Mouse (Mus musculus): ENCODE results near the gene Hoxb8.
A peak's percentile ranks its signal among the peaks of the same experiment; 100 is the strongest.

Gene Hoxb8

DNA sequence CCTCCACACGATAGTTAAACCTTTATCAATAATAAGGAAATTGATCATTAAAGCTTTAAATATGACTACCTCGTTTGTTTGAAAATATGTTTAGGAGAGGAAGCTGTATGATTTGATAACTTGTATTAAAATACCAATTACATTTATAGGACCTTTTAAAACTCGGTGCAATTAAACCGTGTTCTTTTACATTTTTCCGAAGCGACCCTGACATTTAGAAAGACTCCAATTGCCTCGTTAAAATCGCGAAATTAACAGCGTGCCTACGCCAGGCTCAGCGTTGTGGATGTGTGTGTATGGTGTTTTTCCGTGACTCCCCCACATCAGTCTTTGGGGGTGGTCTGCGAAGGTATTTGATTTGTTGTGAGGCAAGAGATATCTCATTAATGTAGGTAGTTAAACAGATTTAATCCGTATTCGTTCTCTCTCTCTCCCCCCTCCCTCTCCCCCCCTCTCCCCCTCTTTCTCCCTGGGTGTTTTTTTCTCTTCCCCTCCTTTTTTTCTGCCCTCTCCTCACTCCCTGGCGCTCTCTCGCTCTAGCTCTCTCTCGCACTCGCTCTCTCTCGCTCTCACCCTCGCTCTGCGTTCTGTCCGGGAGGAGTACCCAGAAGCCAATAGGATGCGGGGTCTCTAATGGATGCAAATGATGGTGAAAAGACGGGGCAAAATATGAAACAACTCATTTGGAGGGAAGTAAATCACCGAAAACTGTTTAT is at the start of gene Hoxb8:
Gene Hoxb8, plus strand, starts transcription at position 51 of the 716 bp plus-strand sequence.
- DNase-seq = no peak

- peak; percentile 5 for DNase-seq
Observed at GRCm38 (mm10) chr11:96234906-96235305, 46.8 kb upstream of the Hoxb8 start.

- peak; percentile 8 for DNase-seq
Observed at GRCm38 (mm10) chr11:96240211-96240610, 41.5 kb upstream of the Hoxb8 start.

- DNase-seq = no peak
Observed at GRCm38 (mm10) chr11:96250901-96251300, 30.8 kb upstream of the Hoxb8 start.

- DNase-seq = no peak
Observed at GRCm38 (mm10) chr11:96251480-96252031, 30.1 kb upstream of the Hoxb8 start.

DNA sequence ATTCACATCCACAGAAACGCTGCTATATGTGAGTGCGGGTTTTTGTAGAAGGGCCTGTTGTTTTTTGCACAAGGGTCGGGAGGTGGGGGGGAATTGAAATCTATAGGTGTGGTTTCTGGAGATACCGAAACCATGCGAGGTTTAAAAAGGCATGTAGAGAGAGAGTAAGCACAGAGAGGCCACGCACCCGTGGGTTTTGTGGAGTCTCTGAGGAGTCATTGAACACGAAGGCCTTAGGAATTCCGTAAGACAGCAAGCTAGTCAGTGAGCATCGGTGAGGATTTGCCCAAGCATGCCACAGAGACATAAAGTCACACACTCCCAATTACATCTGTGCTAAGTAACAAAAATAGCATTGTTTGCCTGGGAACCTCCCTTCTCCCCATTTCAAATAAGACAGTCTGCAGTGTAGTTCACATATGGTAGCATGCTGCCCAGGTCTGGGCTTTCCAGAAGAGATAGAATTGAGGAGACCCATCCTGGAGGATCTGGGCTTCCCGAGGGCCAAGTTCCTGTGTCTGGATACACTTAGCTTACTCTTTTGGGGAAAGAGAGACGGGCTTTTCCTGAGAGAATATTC is 29.1 kb upstream of the Hoxb8 start:
- DNase-seq = no peak

DNA sequence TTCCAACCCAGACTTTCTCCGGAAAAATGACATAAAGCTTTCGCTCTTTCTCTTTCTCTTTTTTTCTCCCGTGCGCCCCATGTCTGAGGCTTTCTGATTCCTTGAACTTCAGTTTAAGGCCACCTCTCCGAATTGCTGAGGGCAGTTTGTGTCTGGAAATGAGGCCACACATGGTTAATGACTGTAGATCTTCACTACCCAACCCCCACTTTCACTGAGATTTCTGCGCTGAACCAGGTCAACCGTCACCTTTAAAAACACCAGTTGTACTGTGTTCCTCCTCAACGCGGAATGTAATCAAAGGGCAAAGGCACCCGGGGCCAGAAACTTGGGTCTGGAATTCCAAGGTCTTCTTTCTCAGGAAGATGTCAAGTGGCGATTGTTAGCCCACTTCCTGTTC is 27.5 kb upstream of the Hoxb8 start:
- no peak for DNase-seq

DNA sequence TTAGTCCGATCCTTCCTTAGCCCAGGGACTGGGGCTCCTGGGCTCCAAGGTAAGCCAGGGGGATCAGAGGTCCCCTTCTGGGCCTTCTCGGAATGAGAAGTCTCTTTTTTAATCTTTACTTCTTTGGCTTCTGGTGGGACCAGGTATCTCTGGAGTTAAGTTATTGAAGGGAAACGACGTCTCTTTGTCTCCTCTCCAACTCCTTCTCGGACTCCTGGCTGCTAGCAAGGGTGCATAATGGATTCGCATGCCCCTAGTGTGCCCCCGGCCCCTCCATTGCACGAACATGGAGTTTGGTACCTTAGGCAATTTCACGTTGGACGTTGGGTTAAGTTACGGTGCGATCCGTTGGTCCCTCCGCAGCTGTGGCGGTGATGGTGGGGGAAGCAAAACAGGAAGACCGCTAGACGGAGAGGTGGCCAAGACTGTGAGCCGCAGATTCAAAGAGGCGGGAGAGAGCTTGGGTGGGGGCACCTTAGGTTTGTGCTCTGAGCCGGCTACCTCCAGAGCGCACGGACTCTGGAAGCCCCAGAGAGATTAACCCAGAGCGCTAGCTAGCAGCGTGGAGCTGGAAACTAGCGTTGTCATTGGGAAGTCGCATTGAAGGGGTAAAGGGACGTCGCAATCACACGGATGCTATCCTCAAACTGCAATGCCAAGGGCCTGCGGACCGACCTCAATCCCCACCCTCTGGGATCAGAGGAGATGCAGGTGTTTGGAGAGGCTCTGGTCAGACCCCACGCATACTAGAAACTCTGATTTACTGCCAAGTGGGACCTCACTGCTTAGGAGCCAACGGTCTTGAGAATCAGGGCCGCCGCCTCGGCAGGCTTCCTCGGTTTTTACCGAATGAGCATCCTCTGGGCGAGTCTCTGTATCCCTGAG is 26.4 kb upstream of the Hoxb8 start:
- DNase-seq = no peak

DNA sequence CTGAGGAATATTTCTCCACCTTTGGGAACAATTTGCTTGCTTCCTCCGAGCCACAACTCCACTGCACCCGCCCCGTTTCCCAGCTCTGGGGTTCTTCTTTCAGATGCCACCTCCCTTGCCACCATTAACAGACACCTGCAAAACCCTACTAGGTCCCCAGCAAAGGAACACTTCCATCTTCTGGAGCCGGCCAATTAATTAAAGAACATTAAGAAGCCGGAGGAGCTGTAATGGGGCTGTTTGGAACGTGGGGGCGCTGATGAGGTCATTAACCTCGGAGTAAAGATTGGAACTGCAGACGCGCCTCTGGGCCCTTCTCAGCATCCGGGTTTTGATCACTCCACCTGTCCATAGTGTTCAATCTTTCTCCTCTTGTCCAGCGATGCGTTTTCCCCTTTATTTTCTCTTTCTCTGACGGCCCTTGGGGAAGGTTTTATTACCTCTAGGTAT is 25.7 kb upstream of the Hoxb8 start:
- no peak for DNase-seq

DNA sequence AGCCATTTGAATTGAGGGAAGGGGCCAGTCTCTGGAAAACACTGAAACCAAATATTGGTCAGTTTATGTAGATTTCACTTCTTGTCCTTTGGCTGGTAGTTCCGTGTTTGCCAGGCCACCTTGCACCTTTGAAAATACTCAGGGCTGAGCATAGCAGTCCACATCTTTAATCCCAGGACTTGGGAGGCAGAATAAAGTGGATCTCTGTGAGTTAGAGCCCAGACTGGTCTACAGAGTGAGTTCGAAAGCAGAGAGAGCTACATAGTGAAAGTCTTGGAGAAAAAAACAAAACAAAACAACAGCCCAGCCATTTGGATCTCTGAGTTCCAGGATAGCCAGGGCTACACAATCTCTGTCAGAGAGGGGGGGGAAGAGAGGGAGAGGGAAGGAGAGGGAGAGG is 24.6 kb upstream of the Hoxb8 start:
- no peak for DNase-seq

DNA sequence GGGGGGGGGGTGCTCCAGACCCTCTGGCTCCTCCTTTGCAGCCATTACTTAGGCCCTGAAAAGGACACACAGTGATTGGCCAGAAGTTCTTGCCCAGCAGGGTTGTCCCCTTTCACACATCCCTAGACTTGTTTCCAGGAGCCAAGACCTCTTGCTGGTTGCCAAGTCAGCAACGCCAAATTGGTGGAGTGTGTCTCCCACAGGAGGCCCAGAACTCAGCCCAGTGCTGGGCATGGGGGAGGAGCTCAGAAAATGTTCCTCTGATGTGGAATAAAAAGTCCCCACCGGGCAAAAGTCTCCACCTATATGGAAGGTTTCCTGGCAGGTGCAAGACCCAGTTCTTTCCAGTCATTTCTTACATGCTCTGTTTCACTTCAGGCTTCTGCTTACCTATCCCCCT is 22.7 kb upstream of the Hoxb8 start:
- no peak for DNase-seq

DNA sequence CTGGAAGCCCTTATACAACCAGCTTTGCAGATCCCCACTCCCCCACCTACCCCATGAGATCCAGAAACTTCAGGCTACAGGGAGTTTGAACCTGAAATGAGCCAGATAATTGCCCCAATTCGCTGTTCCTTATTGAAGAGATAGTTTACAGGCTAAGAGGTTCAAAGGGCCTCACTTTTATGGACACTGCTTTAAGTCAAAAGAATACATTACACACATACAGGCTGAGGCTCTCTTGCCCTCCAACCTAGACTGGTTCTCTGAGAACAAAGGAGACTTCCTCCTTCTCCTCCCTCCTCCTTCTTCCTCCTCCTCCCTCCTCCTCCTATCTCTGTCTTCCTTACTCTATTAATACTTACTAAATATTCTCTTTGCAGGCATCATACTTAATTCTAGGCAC is 22.2 kb upstream of the Hoxb8 start:
- no peak for DNase-seq

GRCm38 (mm10) chr11:96260310-96260970 is 21.3 kb upstream of the Hoxb8 start:
- no peak for DNase-seq

- DNase-seq = no peak
Observed at GRCm38 (mm10) chr11:96261323-96261890, 20.3 kb upstream of the Hoxb8 start.

DNA sequence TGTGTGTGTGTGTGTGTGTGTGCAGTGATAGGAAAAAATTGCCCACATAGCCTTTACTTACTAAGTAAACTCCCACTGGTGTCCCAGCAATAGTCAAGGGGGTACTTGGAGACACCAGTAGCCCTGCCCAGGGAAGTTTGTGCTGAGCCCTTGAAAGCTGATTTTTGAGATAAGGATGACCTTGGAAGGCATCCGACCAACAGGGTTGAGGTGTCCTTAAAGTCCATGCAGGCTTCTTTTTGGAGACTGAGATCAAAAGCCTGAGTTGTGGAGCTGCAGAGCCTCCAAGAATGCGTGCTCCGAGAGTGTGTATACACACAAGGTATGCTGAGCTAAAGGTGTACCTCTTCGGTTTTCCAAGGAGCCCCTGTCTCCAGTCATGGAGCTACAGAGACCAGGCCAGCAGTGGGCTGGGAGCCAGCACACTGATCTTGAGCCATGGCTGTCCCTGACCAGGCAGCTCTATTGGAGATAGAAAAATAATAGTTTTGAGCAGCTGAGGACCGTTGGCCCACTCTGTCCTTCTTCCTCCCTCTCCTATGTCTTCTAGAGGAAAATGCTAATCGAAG is 19.4 kb upstream of the Hoxb8 start:
- DNase-seq = no peak

DNA sequence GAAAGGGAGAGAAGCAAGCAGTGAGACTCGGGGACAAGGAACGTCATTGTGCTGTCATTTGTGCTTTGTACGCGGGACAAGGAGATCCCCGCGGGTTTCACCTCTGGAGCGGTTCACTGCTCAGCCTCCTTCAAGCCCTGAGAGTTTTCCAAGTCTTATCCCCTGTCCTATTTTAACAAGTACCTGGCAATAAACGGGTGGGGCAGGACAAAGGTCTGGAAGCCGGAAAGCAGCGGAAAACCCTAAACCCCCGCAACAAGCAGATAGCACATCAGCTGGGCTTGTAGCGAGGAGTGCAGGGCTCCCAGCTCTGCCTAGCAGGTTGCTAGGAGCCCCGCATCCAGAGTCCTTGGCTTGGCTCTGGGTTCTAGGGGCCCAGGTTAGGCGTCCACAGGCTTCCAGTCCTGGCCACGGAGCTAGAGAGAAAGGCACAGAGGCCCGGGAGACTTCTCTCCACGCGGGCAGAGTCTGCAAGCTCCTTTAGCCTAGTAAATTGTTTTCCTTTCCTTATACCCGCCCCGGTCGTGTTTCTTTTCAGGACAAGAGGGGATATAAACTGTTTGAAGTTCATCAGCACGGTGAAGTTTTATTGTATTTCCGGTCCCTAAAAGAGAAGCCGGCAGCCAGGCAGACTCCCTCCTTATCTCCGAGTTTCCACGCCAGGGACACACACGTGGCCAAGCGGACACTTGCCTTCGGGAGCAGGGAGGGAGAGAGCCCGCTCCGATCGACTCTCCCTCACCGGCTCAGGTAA is 17.9 kb upstream of the Hoxb8 start:
- no peak for DNase-seq

- DNase-seq = no peak
Observed at GRCm38 (mm10) chr11:96264390-96265020, 17.2 kb upstream of the Hoxb8 start.

DNA sequence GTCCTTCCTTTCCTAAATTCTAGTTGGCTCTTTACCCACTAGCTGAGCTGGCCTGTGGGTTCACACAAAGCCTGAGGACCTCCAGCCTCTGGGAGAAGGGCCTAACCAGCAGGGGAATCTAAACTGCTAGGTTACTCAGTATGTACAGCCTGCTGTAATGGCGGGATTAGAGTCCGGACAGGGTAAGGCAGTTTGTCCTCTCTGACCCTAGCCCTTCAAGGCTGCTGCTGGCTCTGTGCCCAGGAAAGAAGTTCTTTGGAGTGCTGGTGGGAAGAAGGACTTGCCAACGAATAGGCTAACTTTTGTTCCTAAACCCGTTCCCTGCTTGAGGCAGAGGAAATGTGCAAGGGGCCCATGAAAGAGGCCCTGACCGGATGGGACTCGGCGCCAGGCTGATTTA is 15.8 kb upstream of the Hoxb8 start:
- no peak for DNase-seq

DNA sequence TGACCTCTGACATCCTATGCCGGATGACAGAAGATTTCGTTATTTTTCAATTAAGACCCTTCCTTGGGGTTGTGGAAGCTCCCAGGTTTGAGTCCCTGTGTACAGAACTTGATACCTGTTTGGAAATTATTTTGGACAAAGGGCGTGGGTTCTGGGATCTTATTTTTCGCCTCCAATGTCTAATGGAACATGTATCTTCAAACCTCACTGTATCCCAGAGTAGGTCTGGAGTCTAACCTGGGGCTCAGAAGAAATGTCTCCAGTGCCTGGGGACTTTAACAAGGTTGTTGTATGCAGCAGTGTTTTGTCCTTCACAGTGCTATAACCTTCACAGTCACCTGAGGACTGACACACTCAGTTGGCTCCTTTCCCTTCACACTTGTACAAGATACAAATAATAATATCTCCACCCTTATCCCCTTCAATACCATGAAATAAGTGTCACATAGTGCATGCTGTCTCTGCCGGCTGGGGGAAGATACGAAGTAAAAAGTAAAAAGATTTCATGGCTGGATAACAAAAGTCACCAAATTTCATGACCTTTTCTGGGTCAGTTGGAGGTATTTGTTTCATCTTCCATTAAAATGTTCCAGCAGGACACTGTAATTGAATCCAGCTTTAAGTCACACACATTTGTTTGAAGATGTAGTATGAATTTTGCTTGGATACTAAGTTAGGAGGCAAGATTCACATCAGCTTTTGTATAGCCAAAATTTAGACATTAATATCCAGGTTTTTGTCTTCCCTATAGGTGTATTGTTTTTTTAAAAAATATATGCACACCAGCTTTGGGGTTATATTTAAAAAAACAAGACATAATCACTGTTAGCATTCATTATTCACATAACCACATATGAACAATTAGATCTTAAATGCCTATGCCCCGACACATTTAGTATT is 14.4 kb upstream of the Hoxb8 start:
- no peak for DNase-seq
